Mouse (Mus musculus) spleen, adult 18-20 months (tissue): ENCODE measurements around the gene Trim3.

ENCODE experiments used
- DNase-seq, 2 experiments: peaks; one replicate each; pipeline ENCODE4 v3.0.0; 2022; ENCODE audit warnings: mixed read lengths in 2 of 2

Trim3 gene

DNA sequence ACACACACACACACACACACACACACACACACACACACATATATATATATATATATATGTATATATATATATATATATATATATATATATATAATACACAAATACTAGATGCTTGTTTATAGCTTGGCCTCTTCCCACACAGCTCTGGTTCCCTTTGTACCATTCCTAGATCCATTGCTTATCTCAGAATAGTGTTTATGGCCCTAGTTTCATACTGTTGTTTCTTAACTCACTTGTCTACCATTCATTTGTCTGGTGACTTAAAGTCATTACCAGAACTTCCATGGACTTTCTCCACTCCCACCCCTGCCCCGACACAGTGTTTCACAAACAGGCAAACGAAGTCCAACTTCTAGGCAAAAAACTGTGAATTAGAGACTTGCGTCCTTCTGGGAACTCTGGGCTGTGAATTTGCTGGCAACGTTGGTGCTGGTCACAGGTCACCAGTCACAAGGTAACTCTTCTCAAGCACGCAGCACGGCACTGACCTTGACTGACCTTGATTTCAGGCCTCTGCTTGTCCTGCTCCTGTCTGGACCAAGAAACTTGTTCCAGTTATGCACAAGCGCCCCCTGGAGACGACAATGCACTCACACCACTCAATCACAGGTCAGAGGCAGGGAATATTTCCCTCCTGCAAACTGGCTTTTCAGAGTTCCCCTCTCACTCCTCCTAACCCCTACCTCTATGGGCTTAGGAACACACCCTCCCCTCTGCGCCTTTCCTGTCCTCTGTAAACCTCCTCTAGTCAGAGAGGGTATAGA, 30.3 kb downstream of the Trim3 start:
- peak; percentile 36 to 66 for DNase-seq

DNA sequence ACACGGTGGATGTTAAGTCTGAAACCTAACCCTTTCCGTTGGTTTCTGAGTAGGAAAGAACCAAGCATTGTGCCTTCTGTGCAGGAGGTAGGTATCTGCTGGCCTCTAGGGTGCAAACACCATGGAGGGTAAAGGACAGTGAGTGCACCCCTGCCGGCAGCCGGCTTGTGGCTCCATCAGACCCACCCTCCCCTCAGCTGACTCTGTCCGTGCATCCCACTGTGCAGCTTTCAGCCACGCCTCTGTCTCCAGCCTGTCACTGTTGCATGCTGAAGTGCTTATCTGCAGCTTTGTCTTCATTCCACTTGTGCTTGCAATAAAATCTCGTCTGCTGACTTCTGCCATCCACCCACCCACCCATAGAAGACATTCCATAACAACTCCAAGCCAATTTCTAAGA, 43.3 kb downstream of the Trim3 start:
- DNase-seq, result no peak

DNA sequence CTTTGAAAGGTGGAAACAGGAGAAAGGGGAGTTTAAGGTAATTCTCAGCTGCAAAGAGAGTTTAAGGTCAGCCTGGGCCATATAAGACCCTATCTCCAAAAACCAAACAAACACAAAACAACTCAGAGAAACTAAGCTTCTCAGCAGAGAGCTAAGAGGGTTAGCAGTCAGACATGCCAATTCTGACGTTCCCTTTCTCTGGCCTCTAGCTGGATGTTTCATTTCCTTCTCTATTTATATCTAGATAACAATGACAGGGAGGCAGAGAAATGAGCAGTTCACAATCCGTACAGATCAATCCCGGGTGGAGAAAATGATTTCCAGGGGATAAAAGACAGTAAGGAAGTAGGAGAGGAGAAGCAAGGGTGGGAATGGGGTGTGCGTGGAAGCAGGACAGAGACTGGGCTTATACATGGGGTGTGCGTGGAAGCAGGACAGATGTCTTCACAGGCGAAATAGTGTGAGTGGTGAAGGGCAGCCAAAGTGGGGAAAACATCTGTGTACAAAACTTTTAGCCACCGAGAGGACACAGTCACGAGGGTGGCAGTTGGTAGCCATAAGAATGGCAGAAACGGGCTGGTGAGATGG, 45.0 kb downstream of the Trim3 start:
- no peak for DNase-seq

DNA sequence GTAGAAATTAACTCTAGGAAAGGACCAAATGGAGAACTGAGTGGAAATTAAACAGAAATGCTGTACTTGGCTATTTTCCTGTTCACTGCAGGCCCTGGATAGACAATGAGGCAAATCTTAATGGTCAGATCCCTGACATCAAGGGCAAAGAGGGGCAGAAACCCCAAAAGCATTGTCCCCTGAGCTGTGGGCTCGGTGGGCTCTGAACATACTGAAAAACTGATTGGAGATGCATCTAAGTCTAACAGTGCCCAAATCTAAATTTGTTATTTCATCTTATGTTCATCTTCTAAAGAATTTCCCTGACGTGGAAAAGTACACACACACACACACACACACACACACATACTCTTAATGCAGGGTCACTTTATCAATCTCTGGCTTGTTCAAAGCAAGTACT, 51.4 kb downstream of the Trim3 start:
- DNase-seq, result no peak

DNA sequence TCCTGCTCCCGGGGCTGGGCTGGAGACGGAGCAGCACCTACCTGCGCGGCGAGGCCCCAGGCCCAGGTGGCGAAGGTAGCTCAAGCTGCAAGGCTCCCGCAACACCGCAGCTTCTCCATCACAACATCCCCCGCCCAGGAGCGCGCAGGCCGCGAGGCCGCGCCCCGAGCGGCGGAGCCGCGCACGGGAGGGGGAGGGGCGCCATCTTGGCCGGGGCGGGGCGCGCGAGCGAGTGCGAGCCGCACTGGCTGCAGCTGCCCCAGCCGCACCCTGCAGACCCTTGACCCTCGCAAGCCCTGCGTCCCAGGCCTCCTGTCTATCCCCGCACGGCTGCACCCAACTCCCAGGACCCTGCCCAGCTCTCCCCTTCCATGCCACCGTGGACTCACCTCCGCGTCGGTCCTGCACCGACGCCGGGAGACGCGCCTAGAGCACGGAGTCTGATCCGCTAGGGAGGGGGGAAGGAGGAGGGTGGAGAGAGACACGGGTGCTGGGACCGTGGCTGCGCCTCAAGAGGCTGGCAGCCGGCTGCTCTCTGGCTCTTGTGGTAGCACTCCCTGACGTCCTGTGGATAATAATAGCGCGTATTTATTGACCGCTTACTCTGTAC, 52.2 kb downstream of the Trim3 start, which contains the start of gene Apbb1:
Apbb1 (minus strand) TSS at position 560 of the 610 bp plus-strand sequence.
- DNase-seq, result peak; percentile 35 to 63

DNA sequence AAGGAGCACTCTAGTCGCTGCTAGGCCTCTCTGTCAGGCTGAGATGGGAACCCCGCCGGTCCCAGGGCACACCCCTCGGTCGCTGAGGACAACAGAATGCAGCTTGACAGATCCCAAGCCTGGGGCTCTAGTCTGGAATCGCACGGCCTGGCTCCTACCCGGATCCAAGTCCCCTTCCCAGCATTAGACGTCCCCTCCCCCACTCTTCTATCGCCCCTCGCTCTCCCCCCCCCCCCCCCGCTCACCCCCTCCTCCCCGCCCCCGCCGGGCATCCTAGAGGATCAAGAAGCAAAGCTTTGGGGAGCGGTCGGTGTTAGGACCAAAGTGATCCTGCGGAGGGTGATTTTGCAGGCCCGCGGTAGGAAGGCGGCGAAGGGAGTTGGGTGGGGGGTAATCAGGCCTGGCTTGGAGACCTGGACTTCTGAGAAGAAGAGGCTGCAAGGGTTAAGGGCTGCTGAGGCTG, 52.7 kb downstream of the Trim3 start:
- DNase-seq, result no peak

DNA sequence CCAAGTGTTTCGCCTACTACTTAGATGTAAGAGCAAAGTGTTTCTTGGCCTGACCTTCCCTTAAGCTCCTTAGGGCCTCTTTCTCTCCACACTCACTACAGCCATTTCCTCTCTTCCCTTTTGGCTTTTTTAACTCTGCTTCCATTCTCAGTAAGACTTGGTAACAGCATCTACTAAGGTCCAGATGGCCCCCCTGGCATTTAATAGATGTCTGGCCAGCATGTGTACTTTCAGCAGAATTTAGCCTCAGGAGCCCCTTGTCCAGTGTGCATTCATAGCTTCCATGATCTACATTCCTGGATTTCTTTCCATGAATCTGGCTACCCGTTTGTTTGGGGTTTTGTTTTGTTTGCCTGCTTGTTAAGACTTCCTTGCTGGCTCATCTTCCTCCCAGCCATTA, 54.9 kb downstream of the Trim3 start:
- no peak for DNase-seq

DNA sequence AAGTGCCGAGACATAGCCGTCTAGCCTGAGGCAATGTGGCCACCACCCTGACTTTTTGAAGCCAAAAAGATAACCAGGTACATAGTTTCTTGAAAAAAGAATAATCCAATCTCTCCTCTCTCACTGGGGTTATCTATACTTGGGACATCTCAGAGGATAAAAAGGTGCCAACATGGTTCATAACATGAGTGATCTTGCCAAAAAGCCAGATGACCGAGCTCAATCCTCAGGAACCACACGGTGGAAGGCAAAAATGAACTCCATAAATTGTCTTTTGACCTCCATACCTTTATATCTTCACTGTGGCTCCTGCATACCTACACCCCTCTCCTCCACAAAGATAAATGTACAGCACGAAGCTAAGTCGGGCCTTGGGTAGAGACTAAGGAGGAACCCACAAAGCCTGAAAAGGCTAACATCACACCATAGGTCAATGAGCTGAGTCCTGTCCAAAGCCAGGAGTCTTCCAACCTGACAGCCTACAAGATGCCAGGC, 55.9 kb downstream of the Trim3 start:
- DNase-seq, result no peak

DNA sequence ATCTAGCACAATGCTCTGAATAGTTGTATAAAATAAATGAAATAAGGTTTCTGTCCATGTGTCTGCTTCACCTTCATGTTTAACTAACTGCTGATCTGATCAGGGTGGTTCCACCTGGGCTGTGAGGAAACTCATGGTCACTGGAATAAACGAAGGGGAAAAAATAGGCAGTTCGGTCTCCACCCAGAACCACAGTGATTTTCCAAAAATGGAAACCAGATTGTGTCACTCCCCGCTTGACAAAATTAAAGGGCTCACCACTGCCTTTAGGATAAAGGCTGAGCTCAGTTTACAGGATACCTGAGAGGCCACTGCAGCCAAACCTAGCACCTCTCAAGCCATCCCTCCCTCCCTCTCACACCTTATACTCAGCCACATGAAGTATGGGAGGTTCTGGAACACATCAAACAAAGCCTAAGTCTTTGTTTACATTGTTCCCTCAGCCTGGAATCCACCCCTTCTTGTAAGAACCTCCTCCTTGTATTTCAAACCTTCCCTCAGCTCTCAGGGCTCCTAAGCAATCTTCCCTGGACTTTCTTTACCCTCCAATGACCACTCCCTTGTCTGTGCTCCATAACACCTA, 57.1 kb downstream of the Trim3 start:
- no peak for DNase-seq

DNA sequence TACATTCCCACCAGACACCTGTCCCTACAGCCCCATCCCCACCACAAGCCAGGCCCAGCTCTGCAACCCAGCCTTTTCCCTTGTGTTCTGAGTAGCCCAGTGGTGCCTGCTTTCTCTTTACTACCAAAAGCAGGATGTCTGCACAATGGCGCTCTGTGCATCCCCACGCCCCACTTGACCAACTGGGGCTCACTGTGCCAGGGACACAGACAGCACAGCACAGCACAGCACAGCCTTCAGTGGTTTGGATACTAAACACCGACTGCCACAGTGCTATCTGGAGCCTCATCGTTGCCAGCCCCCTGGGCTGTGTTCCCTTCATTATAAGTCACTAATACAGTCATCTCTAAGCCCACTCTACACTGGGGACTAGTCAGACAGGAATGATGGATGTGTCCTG, 58.8 kb downstream of the Trim3 start:
- no peak for DNase-seq

DNA sequence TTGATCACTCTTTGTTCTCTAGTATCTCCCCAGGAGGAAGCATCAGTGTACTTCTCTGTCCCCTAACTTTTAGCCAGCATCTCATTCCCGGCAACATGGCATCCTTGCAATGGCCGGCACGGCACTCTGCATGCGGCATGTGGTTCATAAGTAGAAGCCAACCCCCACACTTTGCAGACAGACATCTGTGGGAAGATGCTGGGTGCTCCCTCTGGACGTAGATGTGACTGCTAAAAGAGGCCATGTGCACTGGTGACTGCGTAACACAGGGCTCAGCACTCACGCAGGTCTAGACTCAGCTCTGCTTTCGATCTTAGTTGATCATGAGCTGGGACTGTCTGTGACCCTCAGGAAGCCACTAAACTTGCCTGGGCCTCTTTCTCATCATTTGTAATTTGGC, 60.4 kb downstream of the Trim3 start:
- DNase-seq, result no peak

DNA sequence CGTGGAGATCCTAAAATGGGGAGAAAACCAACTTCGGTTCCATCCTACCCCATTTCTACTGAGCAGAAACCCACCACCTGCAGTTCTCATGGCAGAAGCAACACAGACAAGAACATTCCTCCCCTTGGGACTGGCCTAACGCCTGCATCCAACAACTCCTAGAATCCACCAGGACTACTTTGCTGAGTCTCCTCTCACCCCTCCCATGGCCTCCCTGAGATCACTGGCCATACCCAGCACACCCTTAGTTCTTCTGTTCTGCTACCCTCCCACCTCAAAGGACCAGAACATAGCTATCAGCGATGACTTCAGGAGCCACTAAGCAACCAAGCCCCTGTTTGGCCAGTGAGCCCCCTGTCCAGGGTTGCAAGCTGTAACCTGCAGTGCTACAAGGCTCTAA, 62.6 kb downstream of the Trim3 start:
- no peak for DNase-seq

DNA sequence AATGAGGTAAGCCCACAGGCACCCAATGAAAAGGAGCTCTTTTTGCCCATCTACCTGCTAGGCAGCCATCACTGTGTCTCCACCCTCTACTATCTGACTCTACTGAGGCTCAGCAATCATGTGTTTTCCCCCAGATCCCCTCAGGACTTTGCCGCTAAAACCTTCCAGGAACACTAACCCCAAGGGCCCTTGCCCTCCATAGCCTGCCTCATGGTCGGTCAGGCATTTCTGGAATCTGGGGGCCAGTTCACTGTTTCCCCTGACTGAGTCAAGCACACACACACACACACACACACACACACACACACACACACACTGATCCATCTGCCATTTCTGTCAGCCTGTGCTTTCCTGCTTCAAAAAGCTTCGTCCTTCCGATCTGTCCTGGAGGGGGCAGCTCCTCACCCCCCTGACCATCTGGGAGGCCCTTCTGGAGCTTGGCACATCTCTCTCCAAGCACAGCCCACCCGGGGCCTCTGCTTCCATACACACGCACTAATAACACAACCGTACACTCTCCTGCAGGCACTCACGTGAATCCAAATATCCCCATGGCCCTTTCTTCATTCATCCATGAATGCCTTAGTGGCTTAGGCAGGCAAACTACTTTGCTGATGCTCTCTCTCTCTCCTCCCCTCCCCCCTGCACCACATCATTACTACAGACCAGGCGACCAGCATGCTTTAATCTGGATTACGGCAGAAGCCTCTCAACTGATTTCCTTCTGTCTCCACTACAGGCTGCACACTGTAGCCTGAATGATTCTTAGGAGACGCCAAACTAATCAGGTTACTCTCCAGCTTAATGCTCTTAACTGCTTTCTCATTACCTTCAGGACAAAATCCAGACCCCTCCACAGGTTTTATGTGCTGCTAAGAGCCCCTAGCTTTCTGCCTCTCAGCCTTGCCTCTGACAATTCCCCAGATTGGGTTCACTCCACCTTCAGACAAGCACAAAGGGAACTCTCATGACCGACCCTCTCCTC, 63.6 kb downstream of the Trim3 start:
- no peak for DNase-seq

DNA sequence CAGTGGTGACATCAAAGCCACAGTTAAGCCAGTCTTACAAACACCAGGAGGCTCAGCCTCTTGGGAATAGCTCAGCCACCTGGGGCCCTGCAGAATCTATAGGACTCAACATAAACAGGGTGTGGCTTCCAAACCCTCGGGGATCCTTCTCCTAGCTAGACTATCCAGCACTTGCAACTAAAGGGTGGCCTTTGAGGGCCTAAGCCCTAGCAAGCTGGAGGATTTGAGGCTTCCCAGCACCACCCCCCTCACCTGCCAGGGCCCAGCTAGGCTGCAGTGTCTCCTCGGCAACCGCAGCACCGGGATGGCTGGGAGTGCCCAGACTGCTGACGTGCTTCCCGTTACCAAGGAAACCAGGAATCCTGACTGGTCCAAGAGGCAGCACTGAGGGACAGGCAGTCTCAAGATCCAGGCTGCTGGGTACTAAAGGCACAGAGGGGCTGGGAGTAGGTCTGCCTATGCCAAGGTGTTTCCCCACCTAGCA, 64.3 kb downstream of the Trim3 start:
- no peak for DNase-seq

DNA sequence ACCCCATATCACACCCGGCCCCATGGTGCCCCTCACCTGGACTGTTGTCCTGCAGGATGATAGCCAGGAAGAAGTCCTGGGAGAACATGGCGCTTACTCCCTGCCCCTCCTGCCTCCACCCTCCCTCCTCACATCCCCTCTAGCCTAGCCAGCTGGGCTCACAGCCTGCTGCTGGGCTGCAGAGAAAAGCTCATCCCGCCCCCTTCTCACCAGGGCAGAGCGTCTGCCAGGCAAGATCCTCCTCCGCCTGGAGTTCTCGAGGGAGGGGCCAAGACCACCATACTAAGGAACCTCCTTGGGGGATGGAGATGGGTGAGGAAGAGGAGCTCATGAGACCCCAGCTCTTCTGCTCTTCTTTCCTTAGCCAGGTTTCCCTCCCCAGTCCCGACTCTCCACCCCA, 64.8 kb downstream of the Trim3 start:
- DNase-seq, result no peak

DNA sequence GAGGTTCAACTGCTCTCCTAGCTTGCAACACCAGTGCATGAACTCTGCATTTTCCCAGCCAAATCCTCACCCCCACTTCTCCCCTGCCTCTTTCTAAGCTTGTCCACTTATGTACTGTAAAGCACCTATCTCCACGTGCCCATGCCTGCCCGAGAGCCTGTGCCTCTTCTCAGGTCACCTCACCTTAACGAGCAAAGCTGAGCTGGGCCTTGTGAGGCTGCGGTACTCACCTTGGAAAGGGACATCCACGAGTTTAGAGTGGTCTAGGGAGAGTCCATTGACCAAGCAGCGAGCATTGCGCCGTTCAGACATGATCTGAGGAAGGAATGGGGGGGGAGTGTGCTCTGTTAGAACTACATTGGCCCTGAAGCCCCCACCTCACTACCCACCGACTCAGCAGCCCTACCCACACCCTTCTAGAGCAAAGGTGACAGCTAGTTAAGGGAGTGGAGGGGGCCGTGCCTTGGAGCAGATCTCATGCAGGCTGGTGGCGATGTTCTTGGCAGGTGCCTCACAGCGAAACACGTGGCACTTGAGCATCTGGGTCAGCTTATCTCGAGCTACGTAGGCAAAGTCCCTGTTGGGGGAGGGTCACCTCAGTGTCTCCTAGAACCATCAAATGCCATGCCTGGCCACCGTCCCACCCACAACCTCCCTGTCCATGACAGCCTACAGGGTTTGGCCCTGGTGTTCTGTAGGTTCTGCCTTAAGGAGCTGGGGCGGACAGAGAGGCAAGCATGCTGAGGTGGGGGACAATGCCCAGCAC, 68.1 kb downstream of the Trim3 start:
- no peak for DNase-seq

DNA sequence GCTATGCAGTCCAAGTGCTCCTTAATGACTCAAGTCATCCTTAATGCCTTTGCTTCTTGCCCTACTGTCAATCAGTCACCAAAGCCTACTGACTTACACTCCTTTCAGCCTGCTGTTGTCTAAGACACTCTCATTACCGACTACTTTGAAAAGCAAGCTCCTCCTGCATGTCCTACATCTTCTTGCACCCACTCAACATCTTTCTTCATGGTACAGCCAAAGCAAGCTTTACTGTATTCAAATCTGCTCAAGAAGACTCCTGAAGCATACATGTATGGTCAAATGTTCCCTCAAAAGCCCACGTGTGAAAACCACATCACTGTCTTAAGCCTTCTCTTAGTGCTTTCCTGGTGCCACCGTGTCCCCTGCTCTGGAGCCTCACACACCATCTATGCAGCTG, 70.0 kb downstream of the Trim3 start:
- DNase-seq, result no peak

DNA sequence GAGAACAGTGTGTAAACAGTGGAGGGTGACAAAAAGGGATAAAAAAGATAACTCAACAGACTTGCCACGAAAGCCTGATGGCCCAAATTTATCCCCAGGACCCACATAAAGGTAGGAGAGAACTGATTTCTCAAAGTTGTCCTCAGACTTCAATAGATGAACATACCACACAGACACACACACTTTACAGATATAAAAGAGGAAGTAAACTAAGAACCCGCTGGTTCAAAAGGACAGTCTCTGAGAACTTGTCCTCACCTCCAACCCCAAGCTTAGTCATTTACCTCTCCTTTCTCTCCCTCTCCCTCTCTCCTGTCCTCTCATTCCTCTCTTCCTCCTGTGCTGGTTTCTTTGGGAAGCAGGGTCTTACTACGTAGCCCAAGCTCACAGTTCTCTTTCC, 71.1 kb downstream of the Trim3 start:
- no peak for DNase-seq

DNA sequence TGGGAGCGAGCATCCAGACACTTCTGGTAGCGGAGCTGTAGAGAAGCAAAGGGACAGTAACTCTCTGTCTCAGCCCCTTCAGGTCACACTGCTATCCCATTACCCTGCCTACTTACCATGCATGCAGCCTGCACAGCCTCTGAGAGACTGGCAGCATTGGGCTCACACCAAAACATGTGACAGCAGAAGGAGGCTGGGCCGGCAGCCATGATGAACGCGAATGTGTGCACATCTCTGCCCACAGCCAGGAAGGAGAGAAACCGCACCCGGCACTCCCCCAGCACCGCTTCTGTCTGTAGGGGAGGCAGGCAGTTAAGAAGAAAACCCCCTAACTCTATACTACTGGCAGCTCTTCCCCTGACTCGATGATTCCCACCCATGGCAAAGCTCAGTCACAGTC, 74.4 kb downstream of the Trim3 start:
- DNase-seq, result no peak

DNA sequence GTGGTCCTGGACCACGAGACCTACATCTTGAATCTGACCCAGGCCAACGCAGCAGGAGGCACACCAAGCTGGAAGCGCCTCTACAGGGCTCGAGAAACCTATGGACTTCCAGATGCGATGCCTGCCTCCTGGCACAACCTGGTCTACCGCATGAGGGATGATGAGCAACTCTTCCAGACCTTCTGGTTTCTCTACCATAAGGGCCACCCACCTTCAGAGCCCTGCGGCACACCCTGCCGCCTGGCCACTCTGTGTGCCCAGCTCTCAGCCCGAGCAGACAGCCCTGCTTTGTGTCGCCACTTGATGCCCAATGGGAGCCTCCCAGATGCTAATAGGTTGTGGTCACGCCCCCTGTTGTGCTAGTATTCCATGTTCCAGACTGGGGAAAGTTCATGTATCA, 75.7 kb downstream of the Trim3 start:
- DNase-seq, result no peak

DNA sequence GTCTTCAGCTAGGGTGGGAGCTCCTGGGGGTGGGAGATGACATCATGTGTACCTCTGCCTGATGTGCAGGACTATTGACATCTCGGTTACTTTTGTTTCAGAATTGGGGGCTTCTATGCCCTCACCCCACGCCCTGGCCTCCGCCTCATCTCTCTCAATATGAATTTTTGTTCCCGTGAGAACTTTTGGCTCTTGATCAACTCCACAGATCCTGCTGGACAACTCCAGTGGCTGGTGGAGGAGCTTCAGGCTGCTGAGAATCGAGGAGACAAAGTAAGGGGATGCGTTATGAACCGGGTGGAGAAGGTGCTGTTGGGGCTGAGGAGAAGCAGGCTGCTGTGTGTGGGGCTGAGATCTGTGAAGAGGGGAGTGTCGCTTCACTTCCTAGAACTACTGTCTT, 77.0 kb downstream of the Trim3 start:
- no peak for DNase-seq
